Mouse (Mus musculus) mesoderm, embryonic 11.5 days (tissue): ENCODE measurements around the gene Arhgef19.

Experiments used
- DNase-seq: peaks from one replicate; pipeline ENCODE4 v3.0.0-alpha.2; 2012; ENCODE audit warnings: low read depth, low spot score

Arhgef19 gene

DNA sequence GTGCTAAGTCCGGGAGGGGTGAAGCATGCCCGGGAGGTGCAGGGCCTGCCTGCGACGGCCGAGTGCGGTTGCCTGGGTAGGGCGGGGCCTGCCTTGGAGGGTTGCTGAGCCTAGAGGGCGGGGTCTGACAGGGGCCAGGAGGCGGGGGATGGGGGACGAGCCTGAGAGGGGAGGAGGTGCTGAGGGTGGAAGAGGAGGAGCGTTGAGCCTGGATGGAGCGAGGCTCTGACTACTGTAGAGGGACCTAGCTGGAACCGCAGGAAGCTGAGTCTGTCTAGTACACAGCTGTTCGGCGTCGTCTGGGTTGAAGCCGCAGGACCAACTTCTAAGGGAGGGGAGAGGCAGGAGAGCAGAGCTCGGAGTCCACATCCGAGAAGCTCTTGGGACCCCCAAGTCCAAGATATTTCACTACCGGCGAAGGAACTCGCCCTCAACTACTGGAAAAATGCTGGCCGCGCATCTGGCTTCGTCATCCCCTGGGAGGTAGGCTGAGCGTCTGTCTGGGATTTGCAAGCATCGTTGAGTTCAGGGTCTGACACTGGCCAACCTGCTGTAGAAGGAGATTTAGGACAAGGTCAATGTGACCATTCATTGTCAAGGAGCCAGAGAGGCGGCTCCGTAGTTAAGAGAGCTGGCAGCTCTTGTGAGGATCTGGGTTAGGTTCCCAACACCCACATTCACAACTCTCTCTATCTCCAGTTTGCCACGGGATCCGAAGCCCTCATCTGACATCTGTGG lies at the start of gene Arhgef19:
TSS of gene Arhgef19 (plus strand) at position 112 of the 738 bp plus-strand sequence.
- DNase-seq, result peak; percentile 88

- DNase-seq, result no peak
Observed at GRCm38 (mm10) chr4:141191294-141191693, 48.0 kb upstream of the Arhgef19 start.

DNA sequence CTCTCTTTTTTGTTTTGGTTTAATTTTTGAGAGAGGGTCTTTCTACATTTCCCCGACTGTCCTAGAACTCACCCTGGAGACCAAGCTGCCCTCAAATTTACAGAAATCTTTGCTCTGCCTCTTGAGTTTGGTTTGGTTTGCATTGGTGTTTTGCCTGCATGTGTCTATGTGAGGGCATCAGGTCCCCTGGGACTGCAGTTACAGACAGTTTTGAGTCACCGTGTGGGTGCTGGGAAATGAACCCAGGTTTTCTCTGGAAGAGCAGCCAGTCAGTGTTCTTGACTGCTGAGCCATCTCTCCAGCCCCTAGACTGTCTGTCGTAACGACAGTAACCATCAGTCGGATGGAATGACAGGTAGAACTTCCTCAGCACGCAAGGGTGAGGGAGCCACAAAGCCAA lies 44.7 kb upstream of the Arhgef19 start:
- no peak for DNase-seq

- no peak for DNase-seq
Observed at GRCm38 (mm10) chr4:141196981-141197685, 42.2 kb upstream of the Arhgef19 start.

- DNase-seq, result no peak
Observed at GRCm38 (mm10) chr4:141197686-141198035, 41.6 kb upstream of the Arhgef19 start.

- no peak for DNase-seq
Observed at GRCm38 (mm10) chr4:141200906-141201305, 38.4 kb upstream of the Arhgef19 start.

- DNase-seq, result no peak
Observed at GRCm38 (mm10) chr4:141202192-141202591, 37.1 kb upstream of the Arhgef19 start.

GRCm38 (mm10) chr4:141204580-141205061 lies 34.7 kb upstream of the Arhgef19 start:
- DNase-seq, result peak; percentile 33

DNA sequence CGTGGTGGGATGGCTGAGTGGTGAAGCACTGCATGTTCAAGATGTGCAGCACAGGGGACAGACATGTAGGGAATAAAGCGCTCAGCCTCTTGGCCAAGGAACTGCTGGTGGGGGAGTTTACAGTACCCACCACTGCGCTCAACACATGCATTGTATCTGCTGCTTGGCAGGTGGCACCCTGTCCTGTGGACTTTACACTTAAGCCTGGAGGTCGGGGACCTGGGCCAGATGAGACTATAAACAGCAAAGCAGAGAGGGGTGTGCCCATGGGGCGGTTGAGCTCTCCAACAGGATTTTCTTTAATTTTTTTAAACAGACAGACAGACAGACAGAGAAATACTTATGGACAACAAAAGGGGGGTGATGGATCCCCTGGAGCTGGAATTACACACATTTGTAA lies 32.2 kb upstream of the Arhgef19 start:
- DNase-seq, result no peak

GRCm38 (mm10) chr4:141210524-141211219 lies 28.6 kb upstream of the Arhgef19 start:
- DNase-seq, result no peak

DNA sequence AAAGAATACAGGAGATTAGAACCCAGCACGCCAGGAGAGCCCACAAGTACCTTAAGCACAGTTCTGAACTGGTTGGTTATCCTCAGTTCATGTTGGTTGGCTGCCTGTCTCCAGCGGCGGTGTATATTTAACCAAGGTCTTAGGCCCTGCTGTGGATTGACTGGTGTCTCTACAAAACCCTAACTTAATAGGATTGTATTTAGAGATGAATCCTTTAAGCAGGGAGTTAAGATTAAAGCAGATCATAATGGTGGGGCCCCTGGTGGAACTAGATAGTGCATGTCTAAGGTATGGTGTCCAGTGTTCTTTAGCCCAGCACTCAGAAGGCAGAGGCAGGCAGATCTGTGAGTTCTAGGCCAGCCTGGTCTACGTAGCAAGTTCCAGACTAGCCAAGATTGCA lies 27.7 kb upstream of the Arhgef19 start:
- no peak for DNase-seq

DNA sequence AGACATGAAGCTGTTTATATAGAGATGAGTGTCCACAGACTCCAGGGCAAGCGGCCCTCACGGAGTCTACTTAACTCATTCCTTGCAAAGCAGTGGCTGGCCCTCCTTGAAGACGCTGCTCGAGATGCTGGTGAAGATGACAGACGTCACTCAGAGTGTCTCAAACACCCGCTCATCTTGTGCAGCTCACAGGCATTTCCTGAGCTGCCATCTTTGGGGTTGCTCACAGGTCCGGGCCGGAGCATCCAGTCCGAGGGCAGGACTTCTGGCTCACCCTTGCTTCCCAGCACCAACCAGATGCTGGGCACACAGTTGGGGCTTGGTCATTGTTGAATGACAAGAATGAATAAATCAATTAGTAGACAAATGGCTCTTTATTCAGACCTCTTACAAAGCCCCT lies 26.4 kb upstream of the Arhgef19 start:
- DNase-seq, result no peak

DNA sequence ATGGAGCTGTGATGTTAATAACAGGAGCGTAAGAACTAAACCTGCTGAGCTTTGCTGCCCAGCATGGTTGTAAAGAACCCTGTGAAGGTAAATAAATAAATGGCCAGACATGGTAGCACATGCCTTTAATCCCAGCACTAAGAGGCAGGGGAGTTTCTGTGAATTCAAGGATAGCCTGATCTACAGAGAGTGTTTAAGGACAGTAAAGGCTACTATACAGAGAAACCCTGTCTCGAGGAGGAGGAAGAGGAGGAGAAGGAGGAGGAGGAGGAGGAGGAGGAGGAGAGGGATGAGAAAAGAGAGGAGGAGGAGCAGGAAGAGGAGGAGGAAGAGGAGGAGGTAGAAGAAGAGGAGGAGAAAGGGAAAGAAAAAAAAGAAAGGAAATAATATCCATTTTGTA lies 26.0 kb upstream of the Arhgef19 start:
- DNase-seq, result no peak

GRCm38 (mm10) chr4:141213770-141214336 lies 25.4 kb upstream of the Arhgef19 start, which contains the start of gene Rsg1:
Rsg1 (plus strand) TSS chr4:141213956.
- peak; percentile 97 for DNase-seq

DNA sequence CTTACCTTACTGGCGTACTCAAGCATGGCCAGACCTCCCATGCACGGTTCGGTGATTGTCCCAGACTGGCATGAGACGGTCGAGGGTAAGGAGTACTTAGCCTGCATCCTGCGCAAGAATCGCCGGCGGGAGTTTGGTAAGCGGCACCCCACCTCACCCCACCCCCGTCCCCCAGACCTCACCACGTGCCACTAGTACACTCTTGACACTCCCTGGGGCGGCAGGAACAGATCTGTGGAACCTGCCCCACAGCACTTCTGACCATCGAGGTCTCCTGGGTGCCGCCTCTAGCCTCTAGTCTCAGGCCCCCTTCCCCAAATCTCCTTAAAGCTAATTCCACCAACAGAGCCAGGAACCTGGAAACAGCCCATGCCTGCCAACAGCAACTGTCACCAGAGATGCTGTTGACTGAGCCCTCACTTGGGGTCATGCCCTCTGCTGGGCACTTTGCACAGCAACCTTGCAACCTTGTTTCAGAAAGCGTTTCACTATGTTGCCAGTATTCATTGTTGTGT lies 24.9 kb upstream of the Arhgef19 start:
- peak; percentile 43 for DNase-seq

GRCm38 (mm10) chr4:141219583-141220213 lies 19.6 kb upstream of the Arhgef19 start:
- no peak for DNase-seq

- DNase-seq, result no peak
Observed at GRCm38 (mm10) chr4:141221848-141222247, 17.5 kb upstream of the Arhgef19 start.

DNA sequence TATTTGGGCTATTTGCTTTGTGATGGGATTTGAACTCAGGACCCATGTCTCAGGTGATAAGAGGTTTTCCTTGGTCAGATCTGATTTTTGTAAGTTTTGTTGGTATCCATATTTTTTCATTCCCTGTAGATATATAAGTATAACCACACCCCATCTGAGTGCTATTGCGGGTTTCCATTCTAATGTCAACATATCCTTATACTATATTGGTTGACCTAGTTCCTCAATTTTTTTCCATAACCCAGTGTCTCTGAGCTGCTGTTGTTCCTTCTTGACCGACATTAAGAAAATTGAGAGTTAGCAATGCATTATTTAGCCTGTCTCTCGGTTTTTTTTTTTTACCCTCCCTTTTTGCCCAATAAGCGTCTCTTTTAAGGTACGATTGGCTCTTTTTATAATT lies 16.5 kb upstream of the Arhgef19 start:
- DNase-seq, result no peak

GRCm38 (mm10) chr4:141228687-141229086 lies 10.6 kb upstream of the Arhgef19 start:
- DNase-seq, result no peak

- no peak for DNase-seq
Observed at GRCm38 (mm10) chr4:141233196-141233595, 6.1 kb upstream of the Arhgef19 start.

GRCm38 (mm10) chr4:141235537-141236111 lies 3.7 kb upstream of the Arhgef19 start:
- no peak for DNase-seq
